Mouse (Mus musculus): ENCODE data around the gene Baiap2.
A peak's percentile ranks its signal among the peaks of the same experiment; 100 is the strongest.

Gene Baiap2

GRCm38 (mm10) chr11:119920668-119921067, 21.9 kb upstream of the Baiap2 start:
- DNase-seq = no peak

GRCm38 (mm10) chr11:119925176-119925575, 17.4 kb upstream of the Baiap2 start:
- no peak for DNase-seq

GRCm38 (mm10) chr11:119926762-119927161, 15.8 kb upstream of the Baiap2 start:
- no peak for DNase-seq

- peak; percentile 66 for DNase-seq
Measured at GRCm38 (mm10) chr11:119928023-119928681, 14.4 kb upstream of the Baiap2 start.

- DNase-seq = no peak
Measured at GRCm38 (mm10) chr11:119929603-119930265, 12.8 kb upstream of the Baiap2 start.

GRCm38 (mm10) chr11:119931809-119932208, 10.8 kb upstream of the Baiap2 start:
- DNase-seq = no peak

- DNase-seq = no peak
Measured at GRCm38 (mm10) chr11:119933142-119933541, 9.4 kb upstream of the Baiap2 start.

- no peak for DNase-seq
Measured at GRCm38 (mm10) chr11:119933819-119934583, 8.6 kb upstream of the Baiap2 start.

- DNase-seq = no peak
Measured at GRCm38 (mm10) chr11:119934773-119935172, 7.8 kb upstream of the Baiap2 start.

GRCm38 (mm10) chr11:119935457-119935856, 7.1 kb upstream of the Baiap2 start:
- DNase-seq = peak; percentile 88

GRCm38 (mm10) chr11:119936456-119936855, 6.1 kb upstream of the Baiap2 start:
- no peak for DNase-seq

- no peak for DNase-seq
Measured at GRCm38 (mm10) chr11:119937216-119937615, 5.3 kb upstream of the Baiap2 start.

- DNase-seq = peak; percentile 52
Measured at GRCm38 (mm10) chr11:119937772-119938502, 4.6 kb upstream of the Baiap2 start.

GRCm38 (mm10) chr11:119939073-119939710, 3.4 kb upstream of the Baiap2 start:
- peak; percentile 54 for DNase-seq

GRCm38 (mm10) chr11:119939711-119940106, 2.9 kb upstream of the Baiap2 start:
- DNase-seq = no peak

GRCm38 (mm10) chr11:119940142-119940541, 2.4 kb upstream of the Baiap2 start:
- no peak for DNase-seq

GRCm38 (mm10) chr11:119941794-119942193, 769 bp upstream of the Baiap2 start:
- no peak for DNase-seq

- DNase-seq = no peak
Measured at GRCm38 (mm10) chr11:119942201-119942726, 299 bp upstream of the Baiap2 start.

- no peak for DNase-seq
Measured at GRCm38 (mm10) chr11:119943428-119943988, 945 bp downstream of the Baiap2 start.

GRCm38 (mm10) chr11:119945343-119945742, 2.8 kb downstream of the Baiap2 start:
- DNase-seq = peak; percentile 54

- DNase-seq = no peak
Measured at GRCm38 (mm10) chr11:119947426-119947825, 4.9 kb downstream of the Baiap2 start.

GRCm38 (mm10) chr11:119947897-119948296, 5.3 kb downstream of the Baiap2 start:
- DNase-seq = no peak

Measured in kidney, postnatal 10 days (tissue).